Mouse (Mus musculus) WW6 (cell line): ENCODE data around the gene Rinl.

ENCODE experiments used
- DNase-seq: peaks from one replicate; pipeline ENCODE4 v3.0.0-alpha.2; 2013; ENCODE audit warnings: low read depth, low spot score

The Rinl gene

DNA sequence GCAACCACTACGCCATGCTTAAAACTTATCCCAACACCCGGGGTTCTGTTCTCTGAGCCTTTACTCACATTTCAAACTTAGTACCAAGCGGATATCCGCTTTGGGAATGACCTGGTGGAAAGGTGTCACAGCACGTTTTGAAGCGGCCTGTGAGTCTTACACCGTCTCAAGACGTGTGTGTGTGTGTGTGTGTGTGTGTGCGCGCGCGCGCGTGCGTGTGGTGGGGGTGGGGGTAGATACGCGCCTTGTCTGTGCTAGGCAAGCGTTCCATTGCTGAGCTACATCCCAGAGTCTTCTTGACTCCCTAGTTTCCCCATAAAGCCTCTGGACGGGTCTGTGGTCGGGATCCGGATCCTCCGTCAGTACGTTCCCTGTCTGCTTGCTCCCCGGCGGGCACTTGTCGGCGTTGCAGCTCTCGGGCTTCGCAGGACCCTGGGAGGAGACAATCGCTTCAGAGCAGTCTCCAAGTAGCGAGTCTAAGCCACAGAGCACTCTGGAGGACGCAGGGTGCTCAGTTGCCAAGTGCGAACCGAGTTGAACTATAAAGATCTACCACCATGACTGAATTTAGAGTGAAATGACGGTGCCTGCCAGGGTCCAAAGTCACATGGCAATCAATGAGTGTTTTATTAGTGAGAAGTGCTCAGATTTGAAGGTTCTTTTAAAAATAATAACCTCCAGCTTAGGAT, 20.8 kb downstream of the Rinl start:
- DNase-seq: no peak

DNA sequence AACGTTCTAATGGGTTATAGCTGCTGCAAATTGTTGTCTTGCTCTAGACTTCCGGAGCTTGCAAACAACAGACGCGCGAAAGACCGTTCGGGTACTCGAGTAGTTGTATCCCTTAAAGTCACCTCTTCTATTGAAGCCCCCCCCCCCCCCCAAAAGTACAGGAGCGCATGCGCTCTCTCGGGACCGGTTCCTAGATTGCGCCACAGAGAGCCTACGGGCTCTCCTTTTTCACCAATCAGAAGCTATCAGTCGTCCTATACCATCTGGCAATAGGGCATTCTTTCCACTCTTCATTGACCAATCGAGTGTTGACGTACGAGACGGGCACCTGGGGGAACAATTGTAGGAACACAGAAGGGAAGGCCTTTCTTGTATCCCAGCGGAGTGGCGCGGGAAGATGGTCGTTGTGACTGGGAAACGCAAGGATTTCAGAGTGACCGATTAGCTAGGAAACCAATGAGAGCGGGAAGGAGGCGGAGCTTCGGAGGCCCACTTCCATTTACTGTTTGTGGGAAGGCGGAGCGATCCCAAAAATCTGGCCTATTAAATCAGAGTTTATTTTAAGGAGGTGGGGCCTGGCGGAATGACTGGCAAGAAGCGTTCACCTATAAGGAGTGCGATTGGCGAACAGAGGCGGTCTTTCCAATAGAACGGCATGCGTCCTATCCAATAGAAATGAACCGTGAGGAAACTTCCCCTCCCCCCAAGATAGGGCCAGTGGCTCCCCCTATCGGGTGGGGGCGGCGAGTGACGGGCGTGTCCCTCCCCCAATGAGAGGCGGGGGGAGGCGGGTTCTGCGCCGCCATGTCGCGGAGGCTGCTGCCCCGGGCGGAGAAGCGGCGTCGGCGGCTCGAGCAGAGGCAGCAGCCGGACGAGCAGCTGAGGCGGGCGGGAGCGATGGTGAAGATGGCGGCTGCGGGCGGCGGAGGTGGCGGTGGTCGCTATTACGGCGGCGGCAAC, 21.6 kb downstream of the Rinl start:
- peak; percentile 98 for DNase-seq

DNA sequence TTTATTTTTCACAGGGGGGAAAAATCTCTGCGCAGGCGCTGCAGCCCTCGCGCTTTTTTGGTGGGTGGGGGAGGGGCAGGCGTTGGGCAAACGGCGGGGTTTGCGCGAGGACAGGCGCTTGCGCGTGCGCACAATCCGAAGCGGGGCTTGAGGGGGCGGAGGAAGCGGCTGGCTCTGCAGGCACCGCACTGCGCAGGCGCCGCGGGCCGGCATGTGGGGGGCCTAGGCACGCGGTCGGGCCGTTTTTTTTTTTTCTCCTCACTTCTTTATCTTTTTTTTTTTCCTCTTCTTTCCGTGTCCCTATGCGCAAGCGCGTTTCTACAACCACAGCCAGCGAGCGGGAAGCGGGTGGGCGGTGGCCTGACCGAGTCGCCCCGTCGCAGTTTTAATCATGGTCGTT, 22.5 kb downstream of the Rinl start:
- DNase-seq: peak; percentile 75

DNA sequence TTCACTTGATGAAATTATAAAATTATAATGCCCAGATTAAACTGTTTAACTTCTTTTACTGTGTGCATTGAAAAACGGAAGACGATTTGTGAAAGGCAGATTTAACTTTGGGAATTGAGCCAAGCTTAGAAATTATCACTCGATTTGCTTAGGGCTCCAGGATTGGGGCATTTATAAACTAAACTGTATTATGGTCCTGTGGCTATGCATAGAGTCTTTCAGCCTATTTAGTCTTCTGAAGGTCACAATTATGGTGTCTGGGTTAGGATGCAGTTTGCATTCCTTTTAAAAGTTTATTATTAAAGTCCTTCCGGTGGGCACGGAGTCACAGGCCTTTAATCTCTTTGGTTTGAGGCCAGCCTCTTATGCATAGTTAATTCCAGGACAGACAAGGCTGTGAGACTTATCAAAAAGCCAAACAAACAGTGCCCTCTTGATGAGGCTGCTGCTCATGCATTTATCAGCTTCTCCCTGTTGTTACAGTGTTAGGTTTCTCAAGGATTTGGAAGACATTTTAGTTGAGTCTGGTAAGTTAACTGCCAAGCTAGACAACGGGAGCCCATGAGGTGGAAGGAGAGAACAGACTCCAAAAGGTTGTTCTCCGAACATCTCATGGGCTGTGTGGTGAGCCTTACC, 23.0 kb downstream of the Rinl start:
- DNase-seq: no peak

DNA sequence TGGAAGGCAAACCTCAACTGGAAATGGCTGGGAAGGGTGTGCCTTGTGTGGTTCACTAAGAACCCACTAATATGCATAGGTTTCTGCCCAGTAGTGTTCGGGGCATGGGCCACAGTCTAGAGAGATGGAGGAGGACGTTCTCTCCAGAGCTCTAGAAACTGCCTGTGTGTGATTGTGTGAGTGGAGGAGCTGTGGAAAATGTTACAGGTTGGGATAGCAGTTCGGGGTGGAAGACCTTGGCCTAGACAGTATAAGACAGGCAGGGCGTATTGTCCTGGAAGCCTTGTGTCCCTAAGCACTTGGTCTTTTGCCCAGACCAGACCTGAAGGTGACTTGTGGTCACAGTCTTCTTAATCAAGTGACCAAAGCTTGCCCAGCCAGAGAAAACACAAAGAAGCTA, 23.7 kb downstream of the Rinl start:
- DNase-seq: no peak

DNA sequence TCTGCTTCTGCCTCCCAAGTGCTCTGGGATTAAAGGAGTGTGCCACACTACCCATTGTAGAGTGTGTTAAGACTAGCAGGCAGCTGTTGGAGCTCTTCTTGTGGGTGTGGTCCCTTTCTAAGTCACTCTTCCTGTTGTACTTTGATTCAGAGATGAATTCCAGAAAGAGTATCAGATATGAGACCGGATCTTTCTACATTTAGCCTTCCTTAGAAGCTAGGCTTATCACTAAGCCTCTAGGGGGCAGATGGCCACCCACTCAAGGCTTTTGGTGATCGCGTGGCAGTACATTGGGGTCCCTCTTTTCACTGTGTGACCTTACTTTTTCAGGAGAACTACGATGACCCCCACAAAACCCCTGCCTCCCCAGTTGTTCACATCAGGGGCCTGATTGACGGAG, 24.2 kb downstream of the Rinl start:
- DNase-seq: no peak

DNA sequence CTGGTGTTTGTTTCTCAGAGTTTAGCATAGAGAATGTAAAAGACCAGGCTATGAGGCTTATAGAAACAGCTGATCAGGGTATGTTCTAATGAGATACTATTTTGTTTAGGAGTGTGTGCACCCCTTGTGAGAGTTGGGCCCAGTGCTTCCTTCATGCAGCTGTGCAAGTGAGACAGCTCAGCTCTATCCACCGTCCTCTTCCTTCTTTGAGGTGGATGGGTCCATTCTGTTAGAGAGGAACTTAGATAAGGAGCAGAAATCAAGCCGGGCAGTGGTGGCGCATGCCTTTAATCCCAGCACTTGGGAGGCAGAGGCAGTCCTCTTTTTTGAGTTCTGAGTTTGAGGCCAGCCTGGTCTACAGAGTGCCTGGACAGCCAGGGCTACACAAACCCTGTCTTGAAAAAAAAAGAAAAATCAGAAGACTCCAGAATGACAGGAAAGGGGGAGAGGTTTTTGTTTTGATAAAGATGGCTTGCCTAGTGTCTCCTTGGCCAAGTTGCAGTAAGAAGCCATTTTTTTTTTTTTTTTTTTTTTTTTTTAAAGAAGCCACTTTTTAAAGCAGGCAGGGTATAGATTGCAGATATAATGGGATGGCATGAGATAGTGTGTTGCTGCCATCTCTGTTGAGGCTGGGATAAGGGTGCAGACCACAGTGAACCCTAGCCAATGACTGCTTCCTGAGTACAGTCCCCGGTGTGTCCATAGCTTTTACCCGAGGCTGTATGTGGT, 25.7 kb downstream of the Rinl start:
- no peak for DNase-seq

DNA sequence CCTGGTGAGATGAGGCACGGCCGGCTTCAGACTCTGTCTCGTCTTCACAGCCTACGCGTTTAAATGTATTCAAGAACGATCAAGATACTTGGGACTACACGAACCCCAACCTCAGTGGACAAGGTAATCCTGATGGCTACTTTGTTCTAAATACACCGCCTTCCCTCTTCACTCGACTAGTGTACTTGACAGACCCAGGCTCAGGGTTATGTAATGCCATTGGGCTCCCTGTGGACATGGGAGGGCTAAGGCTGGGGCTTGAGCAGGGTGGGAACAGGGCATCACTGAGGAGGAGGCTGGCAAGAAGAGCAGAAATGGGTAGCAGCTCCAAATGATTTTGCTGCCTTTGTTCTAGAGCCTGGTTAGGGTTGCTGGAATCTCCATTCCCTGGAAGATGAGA, 26.5 kb downstream of the Rinl start:
- DNase-seq: no peak

DNA sequence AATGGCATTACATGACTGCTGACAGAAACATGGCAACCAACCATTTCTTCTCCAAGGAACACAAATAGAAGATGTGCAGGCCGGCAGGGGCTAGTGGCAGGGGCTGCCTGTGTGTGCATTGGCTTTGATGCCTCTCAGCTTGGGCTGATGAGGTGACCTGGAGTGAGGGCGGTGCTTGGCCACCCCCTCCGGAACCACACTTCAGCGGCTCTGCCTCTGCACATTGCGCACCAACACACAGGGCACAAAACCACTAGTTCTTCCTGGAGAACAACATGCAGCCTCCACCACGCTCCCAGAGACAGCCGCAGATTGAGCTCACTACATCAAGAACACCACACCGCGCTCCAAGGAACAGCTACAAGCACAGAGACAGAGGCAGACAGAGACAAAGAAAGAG, 27.4 kb downstream of the Rinl start:
- DNase-seq: no peak

DNA sequence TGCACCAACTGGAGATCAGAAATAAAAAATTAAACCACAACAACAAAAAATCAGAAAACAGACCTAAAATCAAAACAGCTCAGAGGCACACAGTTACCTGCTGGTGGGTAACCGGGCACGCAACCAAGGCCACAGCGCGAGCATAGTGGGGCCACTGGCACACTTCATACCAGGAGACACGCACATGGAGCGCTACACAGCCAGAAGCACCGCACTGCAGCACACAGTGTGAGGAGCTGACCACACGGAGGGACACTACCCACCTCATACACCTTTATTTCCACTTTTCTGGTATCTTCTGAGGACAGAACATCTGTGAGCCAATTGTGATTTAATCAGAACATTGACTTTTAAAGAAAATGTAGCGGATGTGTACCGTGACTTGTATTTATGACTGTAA, 28.2 kb downstream of the Rinl start:
- no peak for DNase-seq

DNA sequence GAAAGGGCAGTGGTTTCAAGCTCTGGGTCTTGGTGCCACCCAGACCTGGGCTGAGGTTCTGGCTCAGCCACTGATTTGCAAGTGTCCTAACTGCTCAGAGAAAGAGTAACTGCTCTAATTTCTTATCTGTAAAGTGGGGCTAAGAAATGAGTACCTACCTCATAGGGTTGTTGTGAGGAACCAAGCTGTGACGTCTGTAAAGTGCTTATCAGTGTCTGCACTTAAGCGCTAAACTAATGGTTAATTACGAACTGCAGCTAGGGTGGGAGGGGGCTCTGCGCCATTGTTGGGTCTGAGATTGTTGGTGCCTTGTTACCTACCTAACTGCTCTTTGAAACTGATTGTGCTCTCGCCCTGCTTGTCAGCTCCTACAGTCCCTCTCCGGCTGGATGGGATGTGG, 28.8 kb downstream of the Rinl start:
- DNase-seq: no peak

DNA sequence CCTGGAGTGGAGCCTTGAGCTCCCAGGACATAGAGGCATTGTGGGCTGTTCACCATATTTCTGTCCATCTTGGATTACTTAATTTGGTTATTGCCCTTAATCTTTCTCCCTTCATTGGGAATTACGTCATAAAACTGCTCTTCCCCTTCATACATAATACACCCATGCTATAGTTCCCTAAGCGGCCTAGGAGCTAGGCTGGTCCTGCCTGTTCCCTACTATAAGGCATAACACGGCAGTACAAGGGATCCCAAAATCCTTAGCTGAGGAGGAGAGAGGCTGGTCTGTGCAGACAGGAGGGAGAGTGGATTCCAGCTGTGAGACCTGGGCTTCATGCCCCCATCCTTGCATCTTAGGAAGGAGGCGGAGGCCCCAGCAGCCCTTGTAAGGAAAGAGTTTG, 29.2 kb downstream of the Rinl start:
- DNase-seq: no peak

DNA sequence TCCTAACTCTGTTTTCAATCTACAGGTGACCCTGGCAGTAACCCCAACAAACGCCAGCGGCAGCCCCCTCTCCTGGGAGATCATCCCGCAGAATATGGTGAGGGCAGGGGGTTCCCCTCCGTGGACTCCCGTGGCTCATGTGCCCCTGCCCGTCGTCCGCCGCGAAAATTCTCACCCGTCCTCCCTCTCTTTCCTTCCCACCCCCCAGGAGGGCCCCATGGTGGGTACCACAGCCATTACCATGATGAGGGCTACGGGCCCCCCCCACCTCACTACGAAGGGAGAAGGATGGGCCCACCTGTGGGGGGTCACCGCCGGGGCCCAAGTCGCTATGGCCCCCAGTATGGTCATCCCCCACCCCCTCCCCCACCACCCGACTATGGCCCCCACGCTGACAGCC, 29.7 kb downstream of the Rinl start:
- DNase-seq: no peak

DNA sequence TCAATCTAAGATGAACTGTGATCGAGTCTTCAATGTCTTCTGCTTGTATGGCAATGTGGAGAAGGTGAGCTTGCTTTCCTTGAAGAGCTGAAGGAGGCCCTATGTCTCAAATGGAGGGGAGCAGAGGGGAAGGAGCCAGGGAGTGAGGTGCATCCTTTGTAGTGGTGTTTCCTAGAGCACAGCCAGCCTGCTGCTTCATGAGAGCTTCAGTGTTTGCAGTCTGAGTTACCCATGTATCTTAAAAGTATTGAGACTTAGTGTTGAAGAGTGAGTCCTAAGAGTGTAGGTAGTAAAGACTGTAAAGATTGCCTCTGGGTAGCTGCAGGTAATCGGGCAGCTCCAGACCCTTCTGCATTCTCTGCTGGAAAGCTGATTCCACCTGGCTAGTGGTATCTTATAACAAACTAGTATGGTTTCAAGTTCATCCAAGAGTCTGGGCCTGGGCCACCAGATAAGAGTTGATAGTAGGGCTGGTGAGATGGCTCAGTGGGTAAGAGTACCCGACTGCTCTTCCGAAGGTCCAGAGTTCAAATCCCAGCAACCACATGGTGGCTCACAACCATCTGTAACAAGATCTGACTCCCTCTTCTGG, 30.2 kb downstream of the Rinl start:
- DNase-seq: no peak

DNA sequence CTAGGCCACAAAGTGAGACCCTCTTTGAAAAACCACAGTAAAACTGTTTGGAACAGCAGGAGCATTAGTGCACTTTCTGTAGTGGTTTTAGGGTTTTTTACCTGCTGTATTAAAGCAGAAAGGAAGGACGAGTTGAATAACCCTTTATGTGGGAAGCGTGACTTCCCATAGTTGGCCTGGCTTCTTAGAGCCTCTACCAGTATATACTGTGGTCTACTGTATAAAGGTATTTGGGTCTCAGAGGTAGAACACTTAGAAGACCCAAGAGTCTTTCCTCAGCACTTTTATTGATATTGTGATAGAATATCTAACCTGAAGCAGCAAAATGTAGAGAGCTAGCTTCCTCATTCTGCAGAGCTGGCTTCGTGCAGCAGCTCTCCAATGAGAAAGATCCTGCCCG, 30.8 kb downstream of the Rinl start:
- no peak for DNase-seq

DNA sequence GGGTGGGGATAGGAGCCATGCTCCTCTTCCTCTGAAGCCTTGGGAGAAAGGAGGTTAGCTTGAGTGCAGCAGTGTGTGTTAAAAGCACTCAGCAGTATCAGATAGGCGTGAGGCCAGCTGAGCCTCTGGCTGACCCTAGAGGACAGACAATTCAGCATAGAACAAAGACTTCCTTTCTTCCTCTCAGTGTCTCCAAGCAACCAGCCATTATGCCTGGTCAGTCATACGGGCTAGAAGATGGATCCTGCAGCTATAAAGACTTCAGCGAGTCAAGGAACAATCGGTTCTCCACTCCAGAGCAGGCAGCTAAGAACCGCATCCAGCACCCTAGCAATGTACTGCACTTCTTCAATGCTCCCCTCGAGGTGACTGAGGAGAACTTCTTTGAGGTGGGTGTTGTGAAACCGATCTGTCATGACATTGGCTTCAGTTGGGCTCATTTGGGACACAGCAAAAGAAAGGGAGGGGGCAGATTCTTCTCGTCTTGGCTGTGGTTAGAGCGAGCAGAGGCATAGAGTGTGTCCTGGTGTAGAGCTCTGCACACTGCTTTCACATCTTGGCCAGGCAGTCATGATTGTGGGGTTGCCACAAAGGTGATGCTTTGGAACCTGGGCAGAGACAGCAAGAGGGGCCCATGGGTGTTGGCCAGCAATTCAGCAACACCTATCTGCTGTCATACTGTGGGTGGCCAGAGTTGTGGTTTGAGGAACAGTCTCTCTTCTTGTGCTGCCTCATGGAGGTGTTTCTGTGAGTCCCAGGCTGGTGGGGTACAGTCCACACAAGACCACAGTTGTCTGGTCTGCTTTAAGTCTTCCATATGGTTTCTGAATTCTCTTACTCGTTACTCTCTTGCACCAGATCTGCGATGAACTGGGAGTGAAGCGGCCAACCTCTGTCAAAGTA, 31.8 kb downstream of the Rinl start:
- no peak for DNase-seq

DNA sequence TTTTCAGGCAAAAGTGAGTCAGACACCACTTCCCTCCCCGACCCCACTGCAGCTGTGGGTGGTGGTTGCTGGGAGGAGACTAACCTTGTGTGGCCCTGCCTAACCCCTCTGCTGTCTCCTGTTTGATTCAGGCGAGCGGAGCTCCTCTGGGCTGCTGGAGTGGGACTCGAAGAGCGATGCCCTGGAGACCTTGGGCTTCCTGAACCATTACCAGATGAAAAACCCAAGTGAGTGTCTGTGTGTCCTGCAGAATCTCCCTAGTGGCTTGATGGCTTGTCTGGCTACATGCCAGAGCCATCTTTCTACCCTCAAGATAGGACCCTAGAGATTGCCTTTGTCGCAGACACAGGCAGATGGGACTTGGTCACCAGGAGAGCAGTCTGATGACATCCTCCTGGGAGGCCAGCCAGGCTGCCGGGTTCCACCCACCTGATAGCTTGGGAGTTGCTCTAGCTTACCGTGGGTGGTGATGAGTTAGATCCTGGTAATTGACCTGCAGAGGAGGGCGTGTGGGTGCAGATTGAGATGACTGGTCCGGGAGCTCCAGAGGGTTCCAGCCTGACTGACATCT, 32.6 kb downstream of the Rinl start:
- no peak for DNase-seq

DNA sequence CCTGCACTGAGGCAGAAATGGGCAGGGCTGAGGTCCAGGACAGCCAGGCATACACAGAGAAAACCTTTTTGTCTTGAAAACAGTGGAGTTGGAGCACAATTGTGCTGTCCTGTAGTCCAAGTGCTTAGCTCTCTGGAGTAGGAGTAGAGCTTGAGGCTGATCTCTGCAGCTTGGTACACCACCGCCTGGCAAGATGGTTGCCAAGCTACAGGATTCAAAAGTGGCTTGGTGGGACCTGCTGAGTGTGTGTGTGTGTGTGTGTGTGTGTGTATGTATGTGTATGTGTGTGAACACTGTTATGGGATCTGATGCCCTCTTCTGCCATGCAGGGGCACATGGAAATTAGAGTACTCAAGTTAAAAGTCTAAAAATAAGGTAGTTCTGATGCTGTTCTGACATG, 33.8 kb downstream of the Rinl start:
- DNase-seq: no peak

DNA sequence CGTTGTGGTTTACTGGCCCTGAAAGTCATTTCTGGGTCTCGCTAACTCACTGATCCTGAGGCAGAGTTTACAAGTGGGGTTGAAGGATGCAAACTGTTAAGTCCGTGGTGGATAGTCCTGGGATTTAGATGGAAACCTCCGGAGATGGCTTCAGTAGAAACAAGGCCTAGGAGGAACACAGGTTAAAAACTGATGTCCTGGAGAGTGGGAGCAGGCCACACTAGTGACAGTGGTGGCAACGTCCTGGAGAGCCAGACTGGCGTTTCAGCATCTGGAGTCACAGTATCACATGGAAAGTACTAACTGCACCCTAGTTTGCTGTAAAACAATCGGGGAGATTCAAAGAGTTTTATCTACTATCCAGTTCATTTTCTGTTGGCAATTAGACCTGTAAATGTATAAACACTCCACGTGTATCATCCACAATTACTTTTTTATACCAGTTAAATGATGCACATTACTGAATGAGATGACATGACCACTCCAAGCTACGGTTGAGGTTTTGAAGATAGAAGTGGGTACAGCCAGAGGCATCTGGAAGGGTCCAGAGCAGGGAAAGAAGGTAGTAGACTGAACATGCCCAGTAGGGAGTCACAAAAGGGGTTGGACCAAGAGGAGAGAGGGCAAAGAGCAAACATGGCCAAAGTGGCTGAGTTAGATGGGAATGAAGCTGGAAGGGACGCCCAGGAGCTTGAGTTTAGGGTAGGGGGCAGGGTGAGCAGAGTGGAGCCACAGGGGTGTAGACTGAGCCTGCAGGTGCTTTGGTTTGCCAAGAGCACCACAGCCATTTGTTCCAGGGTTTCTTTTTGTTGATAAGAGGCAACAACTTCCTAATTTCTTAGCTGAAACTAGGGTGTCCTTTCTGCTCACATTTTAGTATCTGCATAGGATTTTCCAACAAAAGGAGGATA, 34.5 kb downstream of the Rinl start:
- DNase-seq: no peak
